Mouse (Mus musculus) cortical plate, adult 2 months (tissue): ENCODE measurements around the gene Shmt2.

Experiments
- CTCF ChIP-seq: fragments of 200-500 bp; IDR thresholded peaks from 2 replicates; pipeline ENCODE4 v1.5.1; 2011; ENCODE audit warnings: mild to moderate bottlenecking, control low read depth, low read length; ENCODE audit not compliant: insufficient read depth; ENCODE audit errors: extremely low read depth
- POLR2A ChIP-seq: fragments of 200-500 bp; IDR thresholded peaks from 2 replicates; pipeline ENCODE4 v1.6.1; 2011; ENCODE audit warnings: mild to moderate bottlenecking, low read length, control low read depth; ENCODE audit not compliant: insufficient read depth; ENCODE audit errors: extremely low read depth

DNA sequence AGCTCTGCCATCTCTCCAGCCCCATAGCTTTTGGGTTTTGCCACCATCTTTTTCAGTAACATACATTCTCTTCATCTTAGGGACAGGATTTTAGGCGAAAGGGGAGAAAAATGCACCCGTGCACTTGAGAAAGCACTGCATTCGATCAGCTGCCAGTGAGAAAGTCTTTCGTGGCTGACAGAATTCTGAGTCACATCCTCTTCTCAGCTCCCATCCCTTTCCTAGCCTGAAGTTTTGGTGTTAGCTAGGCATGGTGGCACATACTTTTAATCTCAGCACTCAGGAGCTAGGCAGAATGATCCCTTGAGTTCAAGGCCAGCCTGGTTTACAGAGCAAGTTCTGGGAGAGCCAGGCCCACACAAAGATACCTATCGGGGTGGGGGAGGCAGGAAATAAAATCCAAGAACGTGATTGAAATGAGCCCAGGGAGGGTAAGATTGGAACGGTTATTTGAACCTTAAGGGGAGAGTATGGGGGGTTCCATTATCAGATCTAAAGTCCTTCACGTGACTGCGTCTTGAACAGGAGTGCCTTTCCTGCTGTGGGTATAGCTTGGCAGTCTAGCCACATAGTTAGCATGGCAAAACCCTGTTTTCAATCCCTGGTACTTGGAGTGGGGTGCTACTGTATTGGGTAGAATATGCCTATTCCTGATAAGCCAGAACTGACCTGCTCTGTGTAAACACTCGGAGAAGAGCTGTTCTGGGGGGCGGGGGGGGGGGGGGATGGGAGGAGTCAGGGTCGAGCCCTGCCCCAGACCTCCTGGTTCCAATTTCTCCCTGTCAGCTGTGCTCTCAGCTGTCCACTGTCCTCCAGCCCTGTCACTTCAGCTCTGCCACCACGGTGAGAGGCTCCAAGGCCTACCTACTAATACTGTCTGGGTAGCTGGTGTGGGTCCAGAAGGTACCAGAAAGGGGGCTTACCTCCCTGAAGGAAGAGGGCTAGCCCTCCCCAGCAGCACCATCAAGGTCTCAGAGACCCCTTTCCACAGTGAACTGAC, 21.1 kb downstream of the Shmt2 start, which contains the start of gene Stac3:
- TF ChIP-seq POLR2A (no peak), CTCF (no peak)
